Mouse (Mus musculus) 416B (cell line): ENCODE results near the gene Hibch.

ENCODE experiments used
- DNase-seq: peaks from one replicate; pipeline ENCODE4 v3.0.0; 2011; ENCODE audit warnings: low read depth

The Hibch gene

GRCm38 (mm10) chr1:52844782-52845665 lies at the start of gene Hibch:
Gene Hibch (plus strand): TSS chr1:52844929.
- DNase-seq, result peak; percentile 99

- DNase-seq, result no peak
Measured at GRCm38 (mm10) chr1:52795927-52796326, 48.8 kb upstream of the Hibch start.

GRCm38 (mm10) chr1:52799056-52799726 lies 45.5 kb upstream of the Hibch start:
- peak; percentile 87 for DNase-seq

- peak; percentile 80 for DNase-seq
Measured at GRCm38 (mm10) chr1:52799772-52800171, 45.0 kb upstream of the Hibch start.

GRCm38 (mm10) chr1:52800340-52800740 lies 44.4 kb upstream of the Hibch start:
- DNase-seq, result peak; percentile 98

GRCm38 (mm10) chr1:52801651-52802050 lies 43.1 kb upstream of the Hibch start:
- DNase-seq, result peak; percentile 62

- DNase-seq, result peak; percentile 77
Measured at GRCm38 (mm10) chr1:52802406-52802975, 42.2 kb upstream of the Hibch start.

- no peak for DNase-seq
Measured at GRCm38 (mm10) chr1:52805041-52805440, 39.7 kb upstream of the Hibch start.

GRCm38 (mm10) chr1:52808456-52808855 lies 36.3 kb upstream of the Hibch start:
- no peak for DNase-seq

- DNase-seq, result peak; percentile 45
Measured at GRCm38 (mm10) chr1:52816232-52816891, 28.4 kb upstream of the Hibch start.

- peak; percentile 90 for DNase-seq
Measured at GRCm38 (mm10) chr1:52816910-52817812, 27.6 kb upstream of the Hibch start, which contains the start of gene Inpp1. Gene Inpp1 (minus strand): TSS chr1:52817688.

- no peak for DNase-seq
Measured at GRCm38 (mm10) chr1:52817813-52818147, 26.9 kb upstream of the Hibch start.

- DNase-seq, result no peak
Measured at GRCm38 (mm10) chr1:52839099-52839498, 5.6 kb upstream of the Hibch start.

- DNase-seq, result no peak
Measured at GRCm38 (mm10) chr1:52844354-52844753, 375 bp upstream of the Hibch start.

GRCm38 (mm10) chr1:52846556-52846955 lies 1.8 kb downstream of the Hibch start:
- no peak for DNase-seq

GRCm38 (mm10) chr1:52849422-52849821 lies 4.7 kb downstream of the Hibch start:
- no peak for DNase-seq

- DNase-seq, result peak; percentile 81
Measured at GRCm38 (mm10) chr1:52854029-52854428, 9.3 kb downstream of the Hibch start.

- DNase-seq, result peak; percentile 61
Measured at GRCm38 (mm10) chr1:52855904-52856601, 11.3 kb downstream of the Hibch start.

- DNase-seq, result no peak
Measured at GRCm38 (mm10) chr1:52864220-52864619, 19.5 kb downstream of the Hibch start.

- no peak for DNase-seq
Measured at GRCm38 (mm10) chr1:52866007-52866406, 21.3 kb downstream of the Hibch start.

GRCm38 (mm10) chr1:52867876-52868275 lies 23.1 kb downstream of the Hibch start:
- no peak for DNase-seq
